Mouse (Mus musculus): ENCODE data around the gene Vamp5. TPM values are rescaled to one million over a fixed set of nuclear protein-coding genes. Genes with fewer than 3 reads are reported as not detected.

Vamp5 gene
- polyA plus RNA-seq, 1 experiment from 2014 or later: 31.0 TPM

GRCm38 (mm10) chr6:72345633-72346032 is 34.6 kb downstream of the Vamp5 start:
- H3K27me3 ChIP-seq (ENCODE audit: insufficient read depth, low read length): no peaks in the 10 kb centered on the region
- H3K4me2 ChIP-seq: peak overlapping the region; percentile 91
- 0 out of 2 replicates have a peak, but pooled peaks cover 6% of the 10 kb centered on the region for H3K4me1 ChIP-seq (ENCODE audit: insufficient read depth)
- DNase-seq (no peak), ATAC-seq (ENCODE audit: insufficient read depth) (no peak)
- WGBS: 45% methylated on average over 6 of the region's 6 CpGs
- no peak for TF ChIP-seq CTCF (IDR thresholded peaks at IDR 0.05; ENCODE audit: low read depth)
- peak overlapping the region; percentile 93; the same call in 1 of the 2 replicates for H3K4me3 ChIP-seq (ENCODE audit: low read depth, low read length)
- H3K36me3 ChIP-seq (ENCODE audit: insufficient read depth): peaks cover 34% of the 10 kb centered on the region
- no peaks in the 10 kb centered on the region for H3K9me3 ChIP-seq (ENCODE audit: low read depth, low read length)
- no peak overlapping the region for H3K27ac ChIP-seq (ENCODE audit: low read depth)
- H3K9ac ChIP-seq: no peak overlapping the region

GRCm38 (mm10) chr6:72345074-72345567 is 35.1 kb downstream of the Vamp5 start, which contains the start of gene Usp39:
TSS of gene Usp39 (minus strand) at chr6:72345184.
- Histone ChIP-seq H3K4me2 (peak within 1 kb of the TSS; percentile 91), H3K36me3 (ENCODE audit: insufficient read depth) (peaks cover 28% of the 10 kb centered on the region), H3K27me3 (ENCODE audit: insufficient read depth, low read length) (no peaks in the 10 kb centered on the region), H3K4me1 (ENCODE audit: insufficient read depth) (0 out of 2 replicates have a peak, but pooled peaks cover 6% of the 10 kb centered on the region), H3K4me3 (ENCODE audit: low read depth, low read length) (peak within 1 kb of the TSS; percentile 93), H3K27ac (ENCODE audit: low read depth) (peak within 1 kb of the TSS; percentile 80), H3K9ac (peak within 1 kb of the TSS; percentile 87), H3K9me3 (ENCODE audit: low read depth, low read length) (no peaks in the 10 kb centered on the region)
- under 1% methylated on average over 30 of the region's 30 CpGs for WGBS
- peak; percentile 83 for ATAC-seq (ENCODE audit: insufficient read depth)
- no peak for TF ChIP-seq CTCF (IDR thresholded peaks at IDR 0.05; ENCODE audit: low read depth)
- DNase-seq: peak; percentile 98

- whole genome bisulfite sequencing: under 1% methylated on average over 42 of the region's 42 CpGs
- H3K27ac ChIP-seq (ENCODE audit: low read depth): peak overlapping the region; percentile 80
- DNase-seq (no peak), ATAC-seq (ENCODE audit: insufficient read depth) (peak; percentile 17; the same call in 1 of the 2 replicates)
- 0 out of 2 replicates have a peak, but pooled peaks cover 6% of the 10 kb centered on the region for H3K4me1 ChIP-seq (ENCODE audit: insufficient read depth)
- H3K27me3 ChIP-seq (ENCODE audit: insufficient read depth, low read length): no peaks in the 10 kb centered on the region
- peak overlapping the region; percentile 87 for H3K9ac ChIP-seq
- no peaks in the 10 kb centered on the region for H3K9me3 ChIP-seq (ENCODE audit: low read depth, low read length)
- TF ChIP-seq CTCF (IDR thresholded peaks at IDR 0.05; ENCODE audit: low read depth): no peak
- H3K4me2 ChIP-seq: peak overlapping the region; percentile 91
- H3K36me3 ChIP-seq (ENCODE audit: insufficient read depth): peaks cover 28% of the 10 kb centered on the region
- H3K4me3 ChIP-seq (ENCODE audit: low read depth, low read length): peak overlapping the region; percentile 93
Observed at GRCm38 (mm10) chr6:72344396-72345073, 35.7 kb downstream of the Vamp5 start.

- ATAC-seq (ENCODE audit: insufficient read depth) (no peak), DNase-seq (no peak)
- peaks cover 51% of the 10 kb centered on the region for H3K36me3 ChIP-seq (ENCODE audit: insufficient read depth)
- no peaks in the 10 kb centered on the region for H3K9me3 ChIP-seq (ENCODE audit: low read depth, low read length)
- no peak overlapping the region for H3K4me3 ChIP-seq (ENCODE audit: low read depth, low read length)
- H3K4me2 ChIP-seq: no peak overlapping the region
- 0 out of 2 replicates have a peak, but pooled peaks cover 4% of the 10 kb centered on the region for H3K4me1 ChIP-seq (ENCODE audit: insufficient read depth)
- H3K9ac ChIP-seq: no peak overlapping the region
- TF ChIP-seq CTCF (IDR thresholded peaks at IDR 0.05; ENCODE audit: low read depth): no peak
- no peak overlapping the region for H3K27ac ChIP-seq (ENCODE audit: low read depth)
- WGBS: 59% methylated on average over 2 of the region's 2 CpGs
- H3K27me3 ChIP-seq (ENCODE audit: insufficient read depth, low read length): no peaks in the 10 kb centered on the region
Observed at GRCm38 (mm10) chr6:72340481-72340880, 39.8 kb downstream of the Vamp5 start.

- TF ChIP-seq CTCF (IDR thresholded peaks at IDR 0.05; ENCODE audit: low read depth): no peak
- no peak overlapping the region for H3K9ac ChIP-seq
- no peak overlapping the region for H3K27ac ChIP-seq (ENCODE audit: low read depth)
Observed at GRCm38 (mm10) chr6:72333111-72333510, 47.2 kb downstream of the Vamp5 start.

GRCm38 (mm10) chr6:72330133-72330532 is 50.1 kb downstream of the Vamp5 start:
- no peak for TF ChIP-seq CTCF (IDR thresholded peaks at IDR 0.05; ENCODE audit: low read depth)
- Histone ChIP-seq H3K27me3 (ENCODE audit: insufficient read depth, low read length) (no peaks in the 10 kb centered on the region), H3K4me3 (ENCODE audit: low read depth, low read length) (no peak overlapping the region), H3K4me2 (no peak overlapping the region), H3K9ac (no peak overlapping the region), H3K9me3 (ENCODE audit: low read depth, low read length) (no peaks in the 10 kb centered on the region), H3K27ac (ENCODE audit: low read depth) (no peak overlapping the region), H3K4me1 (ENCODE audit: insufficient read depth) (no peaks in the 10 kb centered on the region), H3K36me3 (ENCODE audit: insufficient read depth) (peaks cover 84% of the 10 kb centered on the region)
- 87% methylated on average over 4 of the region's 4 CpGs for WGBS
- no peak for ATAC-seq (ENCODE audit: insufficient read depth)
- DNase-seq: no peak

More at GRCm38 (mm10) chr6:72333111-72333510, 47.2 kb downstream of the Vamp5 start:
- H3K36me3 ChIP-seq (ENCODE audit: insufficient read depth): peaks cover 85% of the 10 kb centered on the region
- H3K27me3 ChIP-seq (ENCODE audit: insufficient read depth, low read length): no peaks in the 10 kb centered on the region
- WGBS: 68% methylated on average over 5 of the region's 5 CpGs
- ATAC-seq (ENCODE audit: insufficient read depth) (no peak), DNase-seq (no peak)
- H3K4me1 ChIP-seq (ENCODE audit: insufficient read depth): no peaks in the 10 kb centered on the region
- no peak overlapping the region for H3K4me3 ChIP-seq (ENCODE audit: low read depth, low read length)
- no peaks in the 10 kb centered on the region for H3K9me3 ChIP-seq (ENCODE audit: low read depth, low read length)
- H3K4me2 ChIP-seq: no peak overlapping the region

GRCm38 (mm10) chr6:72329019-72329418 is 51.2 kb downstream of the Vamp5 start:
- Histone ChIP-seq H3K4me3 (ENCODE audit: low read depth, low read length) (no peak overlapping the region), H3K36me3 (ENCODE audit: insufficient read depth) (peaks cover 84% of the 10 kb centered on the region), H3K4me1 (ENCODE audit: insufficient read depth) (no peaks in the 10 kb centered on the region), H3K27me3 (ENCODE audit: insufficient read depth, low read length) (no peaks in the 10 kb centered on the region), H3K9ac (no peak overlapping the region), H3K27ac (ENCODE audit: low read depth) (no peak overlapping the region), H3K9me3 (ENCODE audit: low read depth, low read length) (no peaks in the 10 kb centered on the region), H3K4me2 (no peak overlapping the region)
- DNase-seq (no peak), ATAC-seq (ENCODE audit: insufficient read depth) (no peak)
- WGBS: 85% methylated on average over 5 of the region's 5 CpGs
- TF ChIP-seq CTCF (IDR thresholded peaks at IDR 0.05; ENCODE audit: low read depth): no peak
